Mouse (Mus musculus): ENCODE measurements around the gene Polr3gl. TPM values are rescaled to one million over a fixed set of nuclear protein-coding genes. Genes with fewer than 3 reads are reported as not detected.

The Polr3gl gene
- polyA plus RNA-seq (2012; ENCODE audit: insufficient read depth, low replicate concordance), result 4.6 and 15.4 TPM in 2 replicates

- peaks cover 38% of the 10 kb centered on the region for H3K27me3 ChIP-seq (replicated peaks)
- TF ChIP-seq GATA1 (IDR thresholded peaks at IDR 0.05; ENCODE audit: borderline replicate concordance, low read length), result no peak
- no peak for TF ChIP-seq FLI1 (IDR thresholded peaks at IDR 0.05; ENCODE audit: low read length)
- peak within 1 kb of the TSS; percentile 93 for H3K4me3 ChIP-seq (replicated peaks)
- H3K36me3 ChIP-seq (replicated peaks; ENCODE audit: low read length), result peaks cover 12% of the 10 kb centered on the region
- H3K9me3 ChIP-seq, result peaks cover 4% of the 10 kb centered on the region; the same call in 1 of the 2 replicates
- peaks cover 53% of the 10 kb centered on the region for H3K4me1 ChIP-seq
Measured at GRCm38 (mm10) chr3:96593790-96594560, at the start of gene Polr3gl. Gene Polr3gl, minus strand, starts transcription at chr3:96594181.

GRCm38 (mm10) chr3:96639219-96639618 is 45.2 kb upstream of the Polr3gl start:
- Histone ChIP-seq H3K27me3 (replicated peaks) (no peaks in the 10 kb centered on the region), H3K36me3 (replicated peaks; ENCODE audit: low read length) (peaks cover 69% of the 10 kb centered on the region), H3K4me3 (replicated peaks) (no peak overlapping the region), H3K4me1 (peaks cover 27% of the 10 kb centered on the region), H3K9me3 (no peaks in the 10 kb centered on the region)
- no peak for TF ChIP-seq FLI1 (IDR thresholded peaks at IDR 0.05; ENCODE audit: low read length)
- no peak for TF ChIP-seq GATA1 (IDR thresholded peaks at IDR 0.05; ENCODE audit: borderline replicate concordance, low read length)

GRCm38 (mm10) chr3:96636448-96636847 is 42.5 kb upstream of the Polr3gl start:
- Histone ChIP-seq H3K27me3 (replicated peaks) (no peaks in the 10 kb centered on the region), H3K4me1 (peaks cover 38% of the 10 kb centered on the region), H3K9me3 (no peaks in the 10 kb centered on the region), H3K36me3 (replicated peaks; ENCODE audit: low read length) (peaks cover 67% of the 10 kb centered on the region), H3K4me3 (replicated peaks) (peak overlapping the region; percentile 94)
- TF ChIP-seq GATA1 (IDR thresholded peaks at IDR 0.05; ENCODE audit: borderline replicate concordance, low read length) (no peak), FLI1 (IDR thresholded peaks at IDR 0.05; ENCODE audit: low read length) (no peak)

GRCm38 (mm10) chr3:96635906-96636305 is 41.9 kb upstream of the Polr3gl start:
- no peak for TF ChIP-seq GATA1 (IDR thresholded peaks at IDR 0.05; ENCODE audit: borderline replicate concordance, low read length)
- TF ChIP-seq FLI1 (IDR thresholded peaks at IDR 0.05; ENCODE audit: low read length), result no peak
- H3K4me3 ChIP-seq (replicated peaks), result peak overlapping the region; percentile 94
- H3K9me3 ChIP-seq, result no peaks in the 10 kb centered on the region
- H3K4me1 ChIP-seq, result peaks cover 43% of the 10 kb centered on the region
- peaks cover 67% of the 10 kb centered on the region for H3K36me3 ChIP-seq (replicated peaks; ENCODE audit: low read length)
- H3K27me3 ChIP-seq (replicated peaks), result no peaks in the 10 kb centered on the region

GRCm38 (mm10) chr3:96634928-96635879 is 41.2 kb upstream of the Polr3gl start, which contains the start of the genes Pex11b and Gm42957:
Gene Pex11b, plus strand, starts transcription at chr3:96635376.
Gene Gm42957, plus strand, starts transcription at chr3:96635474.
- H3K36me3 ChIP-seq (replicated peaks; ENCODE audit: low read length), result peaks cover 64% of the 10 kb centered on the region
- peaks cover 49% of the 10 kb centered on the region for H3K4me1 ChIP-seq
- H3K9me3 ChIP-seq, result no peaks in the 10 kb centered on the region
- no peak for TF ChIP-seq GATA1 (IDR thresholded peaks at IDR 0.05; ENCODE audit: borderline replicate concordance, low read length)
- peak within 1 kb of the TSS; percentile 94 for H3K4me3 ChIP-seq (replicated peaks)
- no peaks in the 10 kb centered on the region for H3K27me3 ChIP-seq (replicated peaks)

- Histone ChIP-seq H3K27me3 (replicated peaks) (no peaks in the 10 kb centered on the region), H3K9me3 (no peaks in the 10 kb centered on the region), H3K4me1 (peaks cover 51% of the 10 kb centered on the region), H3K4me3 (replicated peaks) (no peak overlapping the region), H3K36me3 (replicated peaks; ENCODE audit: low read length) (peaks cover 52% of the 10 kb centered on the region)
- no peak for TF ChIP-seq FLI1 (IDR thresholded peaks at IDR 0.05; ENCODE audit: low read length)
- TF ChIP-seq GATA1 (IDR thresholded peaks at IDR 0.05; ENCODE audit: borderline replicate concordance, low read length), result no peak
Measured at GRCm38 (mm10) chr3:96634015-96634414, 40.0 kb upstream of the Polr3gl start.

- H3K27me3 ChIP-seq (replicated peaks), result no peaks in the 10 kb centered on the region
- TF ChIP-seq GATA1 (IDR thresholded peaks at IDR 0.05; ENCODE audit: borderline replicate concordance, low read length) (no peak), FLI1 (IDR thresholded peaks at IDR 0.05; ENCODE audit: low read length) (no peak)
- H3K4me3 ChIP-seq (replicated peaks), result no peak overlapping the region
- no peaks in the 10 kb centered on the region for H3K9me3 ChIP-seq
- peaks cover 33% of the 10 kb centered on the region for H3K36me3 ChIP-seq (replicated peaks; ENCODE audit: low read length)
- peaks cover 50% of the 10 kb centered on the region for H3K4me1 ChIP-seq
Measured at GRCm38 (mm10) chr3:96632058-96632457, 38.1 kb upstream of the Polr3gl start.

- Histone ChIP-seq H3K9me3 (no peaks in the 10 kb centered on the region), H3K4me3 (replicated peaks) (peak within 1 kb of the TSS; percentile 96), H3K27me3 (replicated peaks) (no peaks in the 10 kb centered on the region), H3K4me1 (peaks cover 38% of the 10 kb centered on the region), H3K36me3 (replicated peaks; ENCODE audit: low read length) (peaks cover 27% of the 10 kb centered on the region)
- TF ChIP-seq GATA1 (IDR thresholded peaks at IDR 0.05; ENCODE audit: borderline replicate concordance, low read length), result no peak
- no peak for TF ChIP-seq FLI1 (IDR thresholded peaks at IDR 0.05; ENCODE audit: low read length)
Measured at GRCm38 (mm10) chr3:96629729-96630600, 36.0 kb upstream of the Polr3gl start, which contains the start of gene Rbm8a. Gene Rbm8a, plus strand, starts transcription at chr3:96629933.

- Histone ChIP-seq H3K36me3 (replicated peaks; ENCODE audit: low read length) (peaks cover 43% of the 10 kb centered on the region), H3K9me3 (no peaks in the 10 kb centered on the region), H3K27me3 (replicated peaks) (no peaks in the 10 kb centered on the region), H3K4me1 (peaks cover 7% of the 10 kb centered on the region), H3K4me3 (replicated peaks) (no peak overlapping the region)
- no peak for TF ChIP-seq FLI1 (IDR thresholded peaks at IDR 0.05; ENCODE audit: low read length)
- TF ChIP-seq GATA1 (IDR thresholded peaks at IDR 0.05; ENCODE audit: borderline replicate concordance, low read length), result no peak
Measured at GRCm38 (mm10) chr3:96623201-96623600, 29.2 kb upstream of the Polr3gl start.

All from megakaryocyte, embryonic 14.5 days (primary cell).